ENCODE assay signal across 12 mouse cellular contexts in the genomic region with DNA sequence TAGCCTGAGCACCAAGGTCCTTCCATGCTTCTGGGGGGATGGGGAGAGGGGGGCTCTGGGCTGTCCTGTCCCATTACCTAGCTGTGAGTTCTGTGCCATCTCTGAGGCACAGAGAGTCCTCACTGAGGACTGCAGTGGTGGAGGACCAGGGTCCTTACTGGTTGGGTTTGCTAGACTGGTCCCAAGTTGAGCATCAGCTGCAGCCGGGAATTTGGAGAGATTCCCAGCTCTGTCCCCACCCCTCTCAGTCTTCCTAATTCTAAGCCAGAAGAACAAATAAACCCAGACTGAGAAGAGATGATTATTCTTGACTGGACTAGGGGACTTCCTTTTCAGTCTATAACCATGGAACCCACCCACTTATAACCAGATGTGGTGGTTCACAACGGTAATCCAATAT. TPM values are rescaled to one million over a fixed set of nuclear protein-coding genes. Genes with fewer than 3 reads are reported as not detected.
DNase-seq lines count a peak whose midpoint lies in the region; ATAC-seq and TF ChIP-seq lines count a peak whose summit lies in the region.
"Had no signal": no experiment of that assay in that cellular context is flagged by ENCODE, and none has a peak within 500 bp of the region (broad histone marks: within the 10 kb centered on the region; RNA-seq: fewer than 3 reads in every experiment).

No protein-coding gene starts in this region.

- no peaks in the 10 kb centered on the region for H3K36me3 ChIP-seq in hindbrain, embryonic 13.5 days
- no peaks in the 10 kb centered on the region for H3K36me3 ChIP-seq in hindbrain, postnatal 0 days (ENCODE audit: insufficient read depth, low read length)
- no peaks in the 10 kb centered on the region for H3K36me3 ChIP-seq in stomach, postnatal 0 days (ENCODE audit: control insufficient read depth, insufficient read depth, low read length)
- H3K36me3 ChIP-seq in forebrain, postnatal 0 days (ENCODE audit: insufficient read depth) = no peaks in the 10 kb centered on the region

- no peak for TF ChIP-seq CTCF in hindbrain, postnatal 0 days (IDR thresholded peaks at IDR 0.05; ENCODE audit: low read depth)
- no peak for TF ChIP-seq CTCF in stomach, postnatal 0 days (IDR thresholded peaks at IDR 0.05; ENCODE audit: low read depth)
- TF ChIP-seq CTCF in forebrain, postnatal 0 days (IDR thresholded peaks at IDR 0.05; ENCODE audit: low read depth) = no peak

- no peaks in the 10 kb centered on the region for H3K9me3 ChIP-seq in hindbrain, embryonic 13.5 days
- H3K9me3 ChIP-seq in hindbrain, postnatal 0 days (ENCODE audit: low read length) = no peaks in the 10 kb centered on the region
- H3K9me3 ChIP-seq in stomach, postnatal 0 days (ENCODE audit: control insufficient read depth, low read length) = no peaks in the 10 kb centered on the region
- no peaks in the 10 kb centered on the region for H3K9me3 ChIP-seq in forebrain, postnatal 0 days (ENCODE audit: low read length)

- peaks cover 10% of the 10 kb centered on the region; the same call in 1 of the 2 replicates for H3K4me1 ChIP-seq in hindbrain, embryonic 13.5 days (replicated peaks)
- no peaks in the 10 kb centered on the region for H3K4me1 ChIP-seq in hindbrain, postnatal 0 days (ENCODE audit: insufficient read depth, low read length)
- H3K4me1 ChIP-seq in stomach, postnatal 0 days (replicated peaks; ENCODE audit: control insufficient read depth, insufficient read depth) = no peaks in the 10 kb centered on the region
- H3K4me1 ChIP-seq in forebrain, postnatal 0 days (ENCODE audit: insufficient read depth) = no peaks in the 10 kb centered on the region

- 0 out of 2 replicates have a peak overlapping the region, but pooled peaks have one; percentile 4 for H3K4me2 ChIP-seq in hindbrain, embryonic 13.5 days
- no peak overlapping the region for H3K4me2 ChIP-seq in hindbrain, postnatal 0 days (ENCODE audit: low read depth, low read length)
- 0 out of 2 replicates have a peak overlapping the region, but pooled peaks have one; percentile 20 for H3K4me2 ChIP-seq in stomach, postnatal 0 days (replicated peaks; ENCODE audit: low read depth)
- no peak overlapping the region for H3K4me2 ChIP-seq in forebrain, postnatal 0 days (ENCODE audit: low read depth)

- DNase-seq in hindbrain, postnatal 0 days (ENCODE audit: low spot score) = no peak
- DNase-seq in urinary bladder, postnatal 14 days (ENCODE audit: low spot score) = peak; percentile 31
- DNase-seq in urinary bladder, adult 2 months (ENCODE audit: low spot score) = no peak
- peak; percentile 55 for DNase-seq in heart, postnatal 4 days
- no peak for DNase-seq in stomach, postnatal 0 days (ENCODE audit: low spot score)
- DNase-seq in forebrain, postnatal 0 days = no peak
- DNase-seq in urinary bladder, adult 18-20 months (ENCODE audit: low spot score in 2 of 2) = no peak
- DNase-seq: cerebellum, adult 2 months; retina, postnatal 1 day had no signal

- no peak overlapping the region for H3K9ac ChIP-seq in hindbrain, embryonic 13.5 days
- no peak overlapping the region for H3K9ac ChIP-seq in hindbrain, postnatal 0 days (replicated peaks; ENCODE audit: low read length)
- H3K9ac ChIP-seq in stomach, postnatal 0 days (ENCODE audit: low read length) = no peak overlapping the region
- H3K9ac ChIP-seq in forebrain, postnatal 0 days = no peak overlapping the region

- H3K4me3 ChIP-seq in hindbrain, embryonic 13.5 days = no peak overlapping the region
- no peak overlapping the region for H3K4me3 ChIP-seq in hindbrain, postnatal 0 days (ENCODE audit: low read length)
- H3K4me3 ChIP-seq in stomach, postnatal 0 days (ENCODE audit: low read depth, low read length) = 0 out of 2 replicates have a peak overlapping the region, but pooled peaks have one; percentile 2
- no peak overlapping the region for H3K4me3 ChIP-seq in forebrain, postnatal 0 days (ENCODE audit: low read depth, low read length)

- 77% methylated on average over 2 of the region's 2 CpGs for WGBS in hindbrain, embryonic 13.5 days
- 67% methylated on average over 2 of the region's 2 CpGs for WGBS in hindbrain, postnatal 0 days
- WGBS in stomach, postnatal 0 days = 31% methylated on average over 2 of the region's 2 CpGs
- WGBS in forebrain, postnatal 0 days = 66% methylated on average over 2 of the region's 2 CpGs

- 0 out of 2 replicates have a peak overlapping the region, but pooled peaks have one; percentile 35 for H3K27ac ChIP-seq in hindbrain, embryonic 13.5 days
- H3K27ac ChIP-seq in hindbrain, postnatal 0 days = no peak overlapping the region
- H3K27ac ChIP-seq in stomach, postnatal 0 days (replicated peaks) = peak overlapping the region; percentile 67; the same call in 1 of the 2 replicates
- H3K27ac ChIP-seq in forebrain, postnatal 0 days (ENCODE audit: low read depth, low read length) = no peak overlapping the region

- TF ChIP-seq EP300 in stomach, postnatal 0 days (optimal IDR thresholded peaks at IDR 0.05) = no peak

- peaks cover 9% of the 10 kb centered on the region; the same call in 1 of the 2 replicates for H3K27me3 ChIP-seq in hindbrain, embryonic 13.5 days
- no peaks in the 10 kb centered on the region for H3K27me3 ChIP-seq in hindbrain, postnatal 0 days (ENCODE audit: insufficient read depth, low read length)
- H3K27me3 ChIP-seq in stomach, postnatal 0 days (ENCODE audit: control insufficient read depth, insufficient read depth, low read length) = no peaks in the 10 kb centered on the region
- H3K27me3 ChIP-seq in forebrain, postnatal 0 days (ENCODE audit: insufficient read depth, low read length) = no peaks in the 10 kb centered on the region

- no peak for ATAC-seq in hindbrain, embryonic 13.5 days (ENCODE audit: low FRiP score)
- ATAC-seq in hindbrain, postnatal 0 days = no peak
- no peak for ATAC-seq in stomach, postnatal 0 days (ENCODE audit: low FRiP score, low TSS enrichment)
- no peak for ATAC-seq in forebrain, postnatal 0 days
- ATAC-seq: hindbrain, embryonic 16.5 days had no signal

RNA-seq across cellular contexts. Expression of gene Plekha4, which starts 4.5 kb away (rescaled TPM):
- 2.4 and 4.3 TPM in 2 replicates for polyA plus RNA-seq in hindbrain, embryonic 13.5 days (2015; fragmentation: Nextera tagmentation; extraction: Ambion mirVana)
- total RNA-seq in hindbrain, postnatal 0 days (2014; rRNA removed) = 2.4 and 2.8 TPM in 2 replicates
- 2.1 and 2.2 TPM in 2 replicates for polyA plus RNA-seq in hindbrain, postnatal 0 days (2015; fragmentation: Nextera tagmentation; extraction: Ambion mirVana)
- 11.7 and 14.3 TPM in 2 replicates for polyA plus RNA-seq in urinary bladder, adult 2 months (2012; rRNA removed)
- total RNA-seq in heart, postnatal 4 days (2021) = 1 to 10 TPM; 3.6 to 4.0 TPM
- 7.9 and 8.0 TPM in 2 replicates for polyA plus RNA-seq in stomach, postnatal 0 days (2015; fragmentation: Nextera tagmentation; extraction: Ambion mirVana)
- total RNA-seq in forebrain, postnatal 0 days (2014; rRNA removed) = 1.2 and 2.9 TPM in 2 replicates
- 1.2 and 1.8 TPM in 2 replicates for polyA plus RNA-seq in forebrain, postnatal 0 days (2015; fragmentation: Nextera tagmentation; extraction: Ambion mirVana)

RNA-seq across cellular contexts. Expression of gene Ppp1r15a, which starts 4.6 kb away (rescaled TPM):
- polyA plus RNA-seq in hindbrain, embryonic 13.5 days (2015; fragmentation: Nextera tagmentation; extraction: Ambion mirVana) = 13.9 and 14.3 TPM in 2 replicates
- 19.2 and 19.8 TPM in 2 replicates for total RNA-seq in hindbrain, postnatal 0 days (2014; rRNA removed)
- polyA plus RNA-seq in hindbrain, postnatal 0 days (2015; fragmentation: Nextera tagmentation; extraction: Ambion mirVana) = 21.6 and 25.4 TPM in 2 replicates
- polyA plus RNA-seq in urinary bladder, adult 2 months (2012; rRNA removed) = 27.8 and 30.5 TPM in 2 replicates
- 10 to 100 TPM; 40.7 to 42.1 TPM for total RNA-seq in heart, postnatal 4 days (2021)
- polyA plus RNA-seq in stomach, postnatal 0 days (2015; fragmentation: Nextera tagmentation; extraction: Ambion mirVana) = 21.6 and 26.6 TPM in 2 replicates
- total RNA-seq in forebrain, postnatal 0 days (2014; rRNA removed) = 17.1 and 23.8 TPM in 2 replicates
- polyA plus RNA-seq in forebrain, postnatal 0 days (2015; fragmentation: Nextera tagmentation; extraction: Ambion mirVana) = 23.9 and 26.3 TPM in 2 replicates

RNA-seq across cellular contexts. Expression of gene Nucb1, which starts 20.4 kb away (rescaled TPM):
- 120 and 121 TPM in 2 replicates for polyA plus RNA-seq in hindbrain, embryonic 13.5 days (2015; fragmentation: Nextera tagmentation; extraction: Ambion mirVana)
- 91.6 and 93.7 TPM in 2 replicates for total RNA-seq in hindbrain, postnatal 0 days (2014; rRNA removed)
- 133 and 144 TPM in 2 replicates for polyA plus RNA-seq in hindbrain, postnatal 0 days (2015; fragmentation: Nextera tagmentation; extraction: Ambion mirVana)
- 225 and 264 TPM in 2 replicates for polyA plus RNA-seq in urinary bladder, adult 2 months (2012; rRNA removed)
- total RNA-seq in heart, postnatal 4 days (2021) = 100 to 1,000 TPM; 121 to 131 TPM
- 196 and 199 TPM in 2 replicates for polyA plus RNA-seq in stomach, postnatal 0 days (2015; fragmentation: Nextera tagmentation; extraction: Ambion mirVana)
- total RNA-seq in forebrain, postnatal 0 days (2014; rRNA removed) = 76.8 and 107 TPM in 2 replicates
- polyA plus RNA-seq in forebrain, postnatal 0 days (2015; fragmentation: Nextera tagmentation; extraction: Ambion mirVana) = 103 and 122 TPM in 2 replicates

RNA-seq across cellular contexts. Expression of gene Hsd17b14, which starts 24.1 kb away (rescaled TPM):
- polyA plus RNA-seq in hindbrain, embryonic 13.5 days (2015; fragmentation: Nextera tagmentation; extraction: Ambion mirVana) = 0.25 and 0.45 TPM in 2 replicates
- total RNA-seq in hindbrain, postnatal 0 days (2014; rRNA removed) = 0.68 TPM in 1 of 2 replicates, not detected in the other
- polyA plus RNA-seq in hindbrain, postnatal 0 days (2015; fragmentation: Nextera tagmentation; extraction: Ambion mirVana) = 0.54 and 0.89 TPM in 2 replicates
- polyA plus RNA-seq in urinary bladder, adult 2 months (2012; rRNA removed) = 23.3 and 24.5 TPM in 2 replicates
- under 1 TPM in 1 of 2 experiments, not detected in 1; 0.20 TPM for total RNA-seq in heart, postnatal 4 days (2021)
- 16.6 and 16.9 TPM in 2 replicates for polyA plus RNA-seq in stomach, postnatal 0 days (2015; fragmentation: Nextera tagmentation; extraction: Ambion mirVana)
- not detected in 2 replicates for total RNA-seq in forebrain, postnatal 0 days (2014; rRNA removed)
- polyA plus RNA-seq in forebrain, postnatal 0 days (2015; fragmentation: Nextera tagmentation; extraction: Ambion mirVana) = 0.13 and 0.63 TPM in 2 replicates
- total RNA-seq: monocyte, adult 5-6 weeks had no signal

RNA-seq across cellular contexts. Expression of gene Bcat2, which starts 39.3 kb away (rescaled TPM):
- polyA plus RNA-seq in hindbrain, embryonic 13.5 days (2015; fragmentation: Nextera tagmentation; extraction: Ambion mirVana) = 19.8 and 20.8 TPM in 2 replicates
- 11.1 and 17.8 TPM in 2 replicates for total RNA-seq in hindbrain, postnatal 0 days (2014; rRNA removed)
- polyA plus RNA-seq in hindbrain, postnatal 0 days (2015; fragmentation: Nextera tagmentation; extraction: Ambion mirVana) = 19.0 and 19.6 TPM in 2 replicates
- polyA plus RNA-seq in urinary bladder, adult 2 months (2012; rRNA removed) = 48.1 and 58.5 TPM in 2 replicates
- total RNA-seq in heart, postnatal 4 days (2021) = 10 to 100 TPM; 56.1 to 64.7 TPM
- 101 and 108 TPM in 2 replicates for polyA plus RNA-seq in stomach, postnatal 0 days (2015; fragmentation: Nextera tagmentation; extraction: Ambion mirVana)
- total RNA-seq in forebrain, postnatal 0 days (2014; rRNA removed) = 13.7 and 14.2 TPM in 2 replicates
- 17.7 and 20.2 TPM in 2 replicates for polyA plus RNA-seq in forebrain, postnatal 0 days (2015; fragmentation: Nextera tagmentation; extraction: Ambion mirVana)

Comparison
In these comparisons a context has a peak if more than half of its experiments do, and no peak if none do; other contexts are left out.
1. H3K27ac ChIP-seq: peak in hindbrain, embryonic 13.5 days (single experiment) and stomach, postnatal 0 days (single experiment); none in hindbrain, postnatal 0 days (single experiment) and forebrain, postnatal 0 days (single experiment).
2. H3K4me2 ChIP-seq: peak in hindbrain, embryonic 13.5 days (single experiment) and stomach, postnatal 0 days (single experiment); none in hindbrain, postnatal 0 days (single experiment) and forebrain, postnatal 0 days (single experiment).
3. DNase-seq: peak in urinary bladder, postnatal 14 days (single experiment) and heart, postnatal 4 days (single experiment); none in hindbrain, postnatal 0 days (single experiment), urinary bladder, adult 2 months (single experiment), stomach, postnatal 0 days (single experiment), forebrain, postnatal 0 days (single experiment) and urinary bladder, adult 18-20 months (0 of 2).